Mouse (Mus musculus) ES-E14 (cell line): ENCODE results near the gene Ostf1.

ENCODE experiments used
- CHD2 ChIP-seq: IDR thresholded peaks from 2 replicates; pipeline ENCODE4 v1.6.1; 2014; ENCODE audit warnings: mild to moderate bottlenecking, low read depth, low read length, inconsistent platforms
- MAFK ChIP-seq: IDR thresholded peaks from 2 replicates; pipeline ENCODE4 v1.6.1; 2014; ENCODE audit warnings: mild to moderate bottlenecking, low read depth, low read length, inconsistent platforms; ENCODE audit not compliant: insufficient read depth
- ZC3H11A ChIP-seq: IDR thresholded peaks from 2 replicates; pipeline ENCODE4 v1.6.1; 2012; ENCODE audit warnings: low read depth, mild to moderate bottlenecking, inconsistent platforms, low read length, borderline replicate concordance
- ZNF384 ChIP-seq: IDR thresholded peaks from 2 replicates; pipeline ENCODE4 v1.6.1; 2012; ENCODE audit warnings: low read depth, low read length, inconsistent platforms

- TF ChIP-seq ZC3H11A (no peak), CHD2 (no peak), MAFK (no peak), ZNF384 (no peak)
These were observed 38.7 kb downstream of the Ostf1 start for GRCm38 (mm10) chr19:18592919-18593318.
